Comparison of ENCODE assay signal across 19 mouse cellular contexts in genomic region chr9:59249359-59249758, GRCm38 (mm10). TPM values are rescaled to one million over a fixed set of nuclear protein-coding genes. Genes with fewer than 3 reads are reported as not detected.
DNase-seq lines count a peak whose midpoint lies in the region; ATAC-seq and TF ChIP-seq lines count a peak whose summit lies in the region.
"Had no signal": no experiment of that assay in that cellular context is flagged by ENCODE, and none has a peak within 500 bp of the region (broad histone marks: within the 10 kb centered on the region; RNA-seq: fewer than 3 reads in every experiment).

No protein-coding gene starts in this region.

- H3K27ac ChIP-seq in forebrain, embryonic 12.5 days: 0 out of 2 replicates have a peak overlapping the region, but pooled peaks have one; percentile 1
- no peak overlapping the region for H3K27ac ChIP-seq in forebrain, embryonic 11.5 days (ENCODE audit: low read depth, low read length)
- no peak overlapping the region for H3K27ac ChIP-seq in intestine, postnatal 0 days (ENCODE audit: low read depth, low read length)
- H3K27ac ChIP-seq in intestine, embryonic 15.5 days: no peak overlapping the region
- H3K27ac ChIP-seq in midbrain, embryonic 16.5 days (ENCODE audit: low read length): peak overlapping the region; percentile 33; the same call in 1 of the 2 replicates
- H3K27ac ChIP-seq: embryonic facial prominence, embryonic 12.5 days; forebrain, embryonic 10.5 days had no signal

- H3K36me3 ChIP-seq in forebrain, embryonic 12.5 days (replicated peaks): no peaks in the 10 kb centered on the region
- H3K36me3 ChIP-seq in forebrain, embryonic 11.5 days (ENCODE audit: control insufficient read depth, insufficient read depth, low read length): no peaks in the 10 kb centered on the region
- no peaks in the 10 kb centered on the region for H3K36me3 ChIP-seq in intestine, postnatal 0 days (ENCODE audit: control insufficient read depth, insufficient read depth)
- H3K36me3 ChIP-seq in intestine, embryonic 15.5 days: no peaks in the 10 kb centered on the region
- no peaks in the 10 kb centered on the region for H3K36me3 ChIP-seq in midbrain, embryonic 16.5 days (ENCODE audit: control insufficient read depth, insufficient read depth, low read length)
- H3K36me3 ChIP-seq: embryonic facial prominence, embryonic 12.5 days; forebrain, embryonic 10.5 days had no signal

- no peaks in the 10 kb centered on the region for H3K27me3 ChIP-seq in forebrain, embryonic 12.5 days
- no peaks in the 10 kb centered on the region for H3K27me3 ChIP-seq in forebrain, embryonic 11.5 days (ENCODE audit: control insufficient read depth, insufficient read depth, low read length)
- H3K27me3 ChIP-seq in intestine, postnatal 0 days (replicated peaks; ENCODE audit: control insufficient read depth, insufficient read depth, low read length): no peaks in the 10 kb centered on the region
- no peaks in the 10 kb centered on the region for H3K27me3 ChIP-seq in intestine, embryonic 15.5 days (replicated peaks)
- no peaks in the 10 kb centered on the region for H3K27me3 ChIP-seq in midbrain, embryonic 16.5 days (ENCODE audit: control insufficient read depth, insufficient read depth, low read depth, low read length)
- H3K27me3 ChIP-seq: embryonic facial prominence, embryonic 12.5 days had no signal

- H3K4me3 ChIP-seq in forebrain, embryonic 12.5 days (replicated peaks): no peak overlapping the region
- H3K4me3 ChIP-seq in forebrain, embryonic 11.5 days (ENCODE audit: low read depth, low read length): no peak overlapping the region
- no peak overlapping the region for H3K4me3 ChIP-seq in intestine, postnatal 0 days (ENCODE audit: low read depth, low read length)
- no peak overlapping the region for H3K4me3 ChIP-seq in intestine, embryonic 15.5 days (replicated peaks)
- no peak overlapping the region for H3K4me3 ChIP-seq in midbrain, embryonic 16.5 days (ENCODE audit: low read depth, low read length)
- H3K4me3 ChIP-seq: embryonic facial prominence, embryonic 12.5 days; forebrain, embryonic 10.5 days had no signal

- no peaks in the 10 kb centered on the region for H3K9me3 ChIP-seq in forebrain, embryonic 12.5 days
- no peaks in the 10 kb centered on the region; the same call in 1 of the 2 replicates for H3K9me3 ChIP-seq in forebrain, embryonic 11.5 days (ENCODE audit: control insufficient read depth, low read length)
- H3K9me3 ChIP-seq in intestine, postnatal 0 days (ENCODE audit: control insufficient read depth): no peaks in the 10 kb centered on the region
- no peaks in the 10 kb centered on the region for H3K9me3 ChIP-seq in intestine, embryonic 15.5 days
- no peaks in the 10 kb centered on the region for H3K9me3 ChIP-seq in midbrain, embryonic 16.5 days (replicated peaks; ENCODE audit: control insufficient read depth, low read length, poor library complexity, severe bottlenecking)
- H3K9me3 ChIP-seq: embryonic facial prominence, embryonic 12.5 days; forebrain, embryonic 10.5 days had no signal

- WGBS in forebrain, embryonic 12.5 days: 78% methylated on average over 3 of the region's 3 CpGs
- WGBS in forebrain, embryonic 11.5 days: 87% methylated on average over 3 of the region's 3 CpGs
- WGBS in intestine, postnatal 0 days: 56% methylated on average over 3 of the region's 3 CpGs
- 57% methylated on average over 3 of the region's 3 CpGs for WGBS in intestine, embryonic 15.5 days
- 65% methylated on average over 3 of the region's 3 CpGs for WGBS in midbrain, embryonic 16.5 days

- H3K9ac ChIP-seq in forebrain, embryonic 12.5 days: no peak overlapping the region
- H3K9ac ChIP-seq in forebrain, embryonic 11.5 days (ENCODE audit: low read length): no peak overlapping the region
- H3K9ac ChIP-seq in intestine, postnatal 0 days (ENCODE audit: low read depth, low read length): no peak overlapping the region
- no peak overlapping the region for H3K9ac ChIP-seq in intestine, embryonic 15.5 days
- H3K9ac ChIP-seq in midbrain, embryonic 16.5 days (ENCODE audit: low read depth, low read length): no peak overlapping the region
- H3K9ac ChIP-seq: embryonic facial prominence, embryonic 12.5 days had no signal

- no peak for DNase-seq in forebrain, embryonic 11.5 days (ENCODE audit: low spot score)
- DNase-seq in lung, postnatal 10 days: peak; percentile 21
- DNase-seq in lung, postnatal 14 days: no peak
- DNase-seq in cerebellum, postnatal 4 days (ENCODE audit: low spot score in 2 of 2): no peak
- DNase-seq: adrenal gland, postnatal 36 days; cerebellum, postnatal 14 days; gastrocnemius, postnatal 10 days; heart, postnatal 36 days; right cerebral cortex, adult 18-20 months; thymus, postnatal 25 days had no signal

- no peak for ATAC-seq in forebrain, embryonic 12.5 days (ENCODE audit: low FRiP score)
- ATAC-seq in forebrain, embryonic 11.5 days (replicated peaks; ENCODE audit: low FRiP score): no peak
- no peak for ATAC-seq in intestine, postnatal 0 days
- ATAC-seq in intestine, embryonic 15.5 days: no peak
- no peak for ATAC-seq in midbrain, embryonic 16.5 days
- ATAC-seq: activated CD4-positive, CD25-positive, alpha-beta regulatory T cell, adult 4 months; inflammation-experienced regulatory T-cells, adult 6 months had no signal

- no peak overlapping the region for H3K4me2 ChIP-seq in forebrain, embryonic 12.5 days
- no peak overlapping the region for H3K4me2 ChIP-seq in forebrain, embryonic 11.5 days (ENCODE audit: low read depth, low read length, severe bottlenecking)
- H3K4me2 ChIP-seq in intestine, postnatal 0 days (replicated peaks; ENCODE audit: low read depth): no peak overlapping the region
- no peak overlapping the region for H3K4me2 ChIP-seq in intestine, embryonic 15.5 days (replicated peaks)
- H3K4me2 ChIP-seq in midbrain, embryonic 16.5 days (ENCODE audit: low read length): no peak overlapping the region
- H3K4me2 ChIP-seq: embryonic facial prominence, embryonic 12.5 days; liver, embryonic 11.5 days had no signal

- peaks cover 15% of the 10 kb centered on the region for H3K4me1 ChIP-seq in forebrain, embryonic 12.5 days
- H3K4me1 ChIP-seq in forebrain, embryonic 11.5 days (replicated peaks; ENCODE audit: control insufficient read depth, insufficient read depth, low read length): no peaks in the 10 kb centered on the region
- no peaks in the 10 kb centered on the region for H3K4me1 ChIP-seq in intestine, postnatal 0 days (replicated peaks; ENCODE audit: control insufficient read depth, insufficient read depth, low read length)
- H3K4me1 ChIP-seq in intestine, embryonic 15.5 days (replicated peaks): peaks cover 12% of the 10 kb centered on the region; the same call in 1 of the 2 replicates
- H3K4me1 ChIP-seq in midbrain, embryonic 16.5 days (ENCODE audit: control insufficient read depth, insufficient read depth, low read length): peaks cover 7% of the 10 kb centered on the region; the same call in 1 of the 2 replicates

- peak; percentile 47 for TF ChIP-seq CTCF in intestine, postnatal 0 days (IDR thresholded peaks at IDR 0.05; ENCODE audit: low read depth)

RNA-seq across cellular contexts. Expression of gene Adpgk, which starts 42.0 kb away (rescaled TPM):
- 28.4 and 29.0 TPM in 2 replicates for polyA plus RNA-seq in forebrain, embryonic 12.5 days (2016; fragmentation: Nextera tagmentation; extraction: Ambion mirVana)
- 39.2 and 40.4 TPM in 2 replicates for polyA plus RNA-seq in forebrain, embryonic 11.5 days (2014; fragmentation: Nextera tagmentation; extraction: Ambion mirVana)
- polyA plus RNA-seq in intestine, postnatal 0 days (2015; fragmentation: Nextera tagmentation; extraction: Ambion mirVana): 8.0 and 8.4 TPM in 2 replicates
- 31.1 and 31.3 TPM in 2 replicates for polyA plus RNA-seq in intestine, embryonic 15.5 days (2015; fragmentation: Nextera tagmentation; extraction: Ambion mirVana)
- 19.7 and 21.9 TPM in 2 replicates for polyA plus RNA-seq in midbrain, embryonic 16.5 days (2015; fragmentation: Nextera tagmentation; extraction: Ambion mirVana)

Comparison
In these comparisons a context has a peak if more than half of its experiments do, and no peak if none do; other contexts are left out.
1. H3K27ac ChIP-seq: peak in forebrain, embryonic 12.5 days (single experiment) and midbrain, embryonic 16.5 days (single experiment); none in forebrain, embryonic 11.5 days (single experiment), intestine, postnatal 0 days (single experiment) and intestine, embryonic 15.5 days (single experiment).